Mouse (Mus musculus): ENCODE results near the gene Tmem41a. TPM values are rescaled to one million over a fixed set of nuclear protein-coding genes. Genes with fewer than 3 reads are reported as not detected.
A peak's percentile ranks its signal among the peaks of the same experiment; 100 is the strongest.

Gene Tmem41a
- polyA plus RNA-seq, 1 experiment: 15.4 TPM

- Histone ChIP-seq H3K4me3 (ENCODE audit: insufficient read depth, poor library complexity, severe bottlenecking) (no peak overlapping the region), H3K27me3 (ENCODE audit: control insufficient read depth, insufficient read depth, insufficient read length) (no peaks in the 10 kb centered on the region), H3ac (ENCODE audit: control insufficient read depth, insufficient read length, low read depth) (no peak overlapping the region), H3K79me3 (ENCODE audit: low read depth) (no peaks in the 10 kb centered on the region), H3K79me2 (ENCODE audit: control insufficient read depth, insufficient read depth) (no peaks in the 10 kb centered on the region), H3K36me3 (ENCODE audit: control insufficient read depth, insufficient read depth) (no peaks in the 10 kb centered on the region)
- no peak for TF ChIP-seq MAX (IDR thresholded peaks at IDR 0.05)
- no peak for TF ChIP-seq CTCF (IDR thresholded peaks at IDR 0.05; ENCODE audit: control insufficient read depth, insufficient read depth, insufficient read length)
- no peak for TF ChIP-seq FOSL1 (IDR thresholded peaks at IDR 0.05; ENCODE audit: insufficient read depth, low read length, poor library complexity, severe bottlenecking)
- TF ChIP-seq MYOG (IDR thresholded peaks at IDR 0.05; ENCODE audit: control insufficient read depth, extremely low read depth, insufficient read length): no peak
- TF ChIP-seq USF1 (IDR thresholded peaks at IDR 0.05; ENCODE audit: low read depth): no peak
These were observed 38.8 kb upstream of the Tmem41a start for GRCm38 (mm10) chr16:21986191-21986590.

GRCm38 (mm10) chr16:21984091-21984490 lies 36.7 kb upstream of the Tmem41a start:
- H3K4me3 ChIP-seq (ENCODE audit: insufficient read depth, poor library complexity, severe bottlenecking): no peak overlapping the region
- H3K79me2 ChIP-seq (ENCODE audit: control insufficient read depth, insufficient read depth): no peaks in the 10 kb centered on the region
- no peak for TF ChIP-seq MYOD1 (IDR thresholded peaks at IDR 0.05; ENCODE audit: control insufficient read depth, insufficient read length, low read depth)
- no peak for TF ChIP-seq CTCF (IDR thresholded peaks at IDR 0.05; ENCODE audit: control insufficient read depth, insufficient read depth, insufficient read length)
- TF ChIP-seq FOSL1 (IDR thresholded peaks at IDR 0.05; ENCODE audit: insufficient read depth, low read length, poor library complexity, severe bottlenecking): no peak
- TF ChIP-seq MAX (IDR thresholded peaks at IDR 0.05): no peak
- no peak for TF ChIP-seq USF1 (IDR thresholded peaks at IDR 0.05; ENCODE audit: low read depth)
- TF ChIP-seq MYOG (IDR thresholded peaks at IDR 0.05; ENCODE audit: control insufficient read depth, extremely low read depth, insufficient read length): no peak
- no peaks in the 10 kb centered on the region for H3K79me3 ChIP-seq (ENCODE audit: low read depth)
- no peaks in the 10 kb centered on the region for H3K36me3 ChIP-seq (ENCODE audit: control insufficient read depth, insufficient read depth)
- H3ac ChIP-seq (ENCODE audit: control insufficient read depth, insufficient read length, low read depth): no peak overlapping the region
- no peaks in the 10 kb centered on the region for H3K27me3 ChIP-seq (ENCODE audit: control insufficient read depth, insufficient read depth, insufficient read length)

GRCm38 (mm10) chr16:21983581-21983980 lies 36.2 kb upstream of the Tmem41a start:
- Histone ChIP-seq H3K4me3 (ENCODE audit: insufficient read depth, poor library complexity, severe bottlenecking) (no peak overlapping the region), H3K36me3 (ENCODE audit: control insufficient read depth, insufficient read depth) (no peaks in the 10 kb centered on the region), H3K79me2 (ENCODE audit: control insufficient read depth, insufficient read depth) (no peaks in the 10 kb centered on the region), H3K27me3 (ENCODE audit: control insufficient read depth, insufficient read depth, insufficient read length) (no peaks in the 10 kb centered on the region), H3ac (ENCODE audit: control insufficient read depth, insufficient read length, low read depth) (no peak overlapping the region), H3K79me3 (ENCODE audit: low read depth) (no peaks in the 10 kb centered on the region)
- TF ChIP-seq MAX (IDR thresholded peaks at IDR 0.05) (no peak), MYOD1 (IDR thresholded peaks at IDR 0.05; ENCODE audit: control insufficient read depth, insufficient read length, low read depth) (no peak), MYOG (IDR thresholded peaks at IDR 0.05; ENCODE audit: control insufficient read depth, extremely low read depth, insufficient read length) (no peak), FOSL1 (IDR thresholded peaks at IDR 0.05; ENCODE audit: insufficient read depth, low read length, poor library complexity, severe bottlenecking) (no peak), CEBPB (IDR thresholded peaks at IDR 0.05; ENCODE audit: low read depth) (no peak), USF1 (IDR thresholded peaks at IDR 0.05; ENCODE audit: low read depth) (no peak), CTCF (IDR thresholded peaks at IDR 0.05; ENCODE audit: control insufficient read depth, insufficient read depth, insufficient read length) (no peak)

GRCm38 (mm10) chr16:21983146-21983545 lies 35.8 kb upstream of the Tmem41a start:
- Histone ChIP-seq H3ac (ENCODE audit: control insufficient read depth, insufficient read length, low read depth) (no peak overlapping the region), H3K4me3 (ENCODE audit: insufficient read depth, poor library complexity, severe bottlenecking) (no peak overlapping the region), H3K79me3 (ENCODE audit: low read depth) (no peaks in the 10 kb centered on the region), H3K79me2 (ENCODE audit: control insufficient read depth, insufficient read depth) (no peaks in the 10 kb centered on the region), H3K36me3 (ENCODE audit: control insufficient read depth, insufficient read depth) (no peaks in the 10 kb centered on the region), H3K27me3 (ENCODE audit: control insufficient read depth, insufficient read depth, insufficient read length) (no peaks in the 10 kb centered on the region)
- TF ChIP-seq CEBPB (IDR thresholded peaks at IDR 0.05; ENCODE audit: low read depth) (no peak), USF1 (IDR thresholded peaks at IDR 0.05; ENCODE audit: low read depth) (no peak), MYOD1 (IDR thresholded peaks at IDR 0.05; ENCODE audit: control insufficient read depth, insufficient read length, low read depth) (no peak), MAX (IDR thresholded peaks at IDR 0.05) (no peak), FOSL1 (IDR thresholded peaks at IDR 0.05; ENCODE audit: insufficient read depth, low read length, poor library complexity, severe bottlenecking) (no peak), MYOG (IDR thresholded peaks at IDR 0.05; ENCODE audit: control insufficient read depth, extremely low read depth, insufficient read length) (no peak), CTCF (IDR thresholded peaks at IDR 0.05; ENCODE audit: control insufficient read depth, insufficient read depth, insufficient read length) (no peak)

GRCm38 (mm10) chr16:21977347-21977746 lies 30.0 kb upstream of the Tmem41a start:
- Histone ChIP-seq H3K4me3 (ENCODE audit: insufficient read depth, poor library complexity, severe bottlenecking) (no peak overlapping the region), H3K36me3 (ENCODE audit: control insufficient read depth, insufficient read depth) (no peaks in the 10 kb centered on the region), H3ac (ENCODE audit: control insufficient read depth, insufficient read length, low read depth) (no peak overlapping the region), H3K27me3 (ENCODE audit: control insufficient read depth, insufficient read depth, insufficient read length) (no peaks in the 10 kb centered on the region), H3K79me2 (ENCODE audit: control insufficient read depth, insufficient read depth) (no peaks in the 10 kb centered on the region), H3K79me3 (ENCODE audit: low read depth) (no peaks in the 10 kb centered on the region)
- no peak for TF ChIP-seq MAX (IDR thresholded peaks at IDR 0.05)

GRCm38 (mm10) chr16:21976203-21976602 lies 28.9 kb upstream of the Tmem41a start:
- Histone ChIP-seq H3K4me3 (ENCODE audit: insufficient read depth, poor library complexity, severe bottlenecking) (no peak overlapping the region), H3ac (ENCODE audit: control insufficient read depth, insufficient read length, low read depth) (peak overlapping the region; percentile 57), H3K79me3 (ENCODE audit: low read depth) (no peaks in the 10 kb centered on the region), H3K36me3 (ENCODE audit: control insufficient read depth, insufficient read depth) (no peaks in the 10 kb centered on the region), H3K79me2 (ENCODE audit: control insufficient read depth, insufficient read depth) (no peaks in the 10 kb centered on the region), H3K27me3 (ENCODE audit: control insufficient read depth, insufficient read depth, insufficient read length) (no peaks in the 10 kb centered on the region)
- peak; percentile 75 for TF ChIP-seq FOSL1 (IDR thresholded peaks at IDR 0.05; ENCODE audit: insufficient read depth, low read length, poor library complexity, severe bottlenecking)
- TF ChIP-seq MAX (IDR thresholded peaks at IDR 0.05): peak; percentile 42
- TF ChIP-seq USF1 (IDR thresholded peaks at IDR 0.05; ENCODE audit: low read depth): no peak
